Mouse (Mus musculus) liver, adult 2 months (tissue): Measurements from ENCODE around the gene Actl6a.

Experiments
- CTCF ChIP-seq: fragments of 200-500 bp; IDR thresholded peaks from 2 replicates; pipeline ENCODE4 v1.5.1; 2011; ENCODE audit warnings: low read depth, low read length, control low read depth
- POLR2A ChIP-seq: fragments of 200-500 bp; IDR thresholded peaks from 2 replicates; pipeline ENCODE4 v1.6.1; 2011; ENCODE audit warnings: low read length, control low read depth; ENCODE audit not compliant: insufficient read depth; ENCODE audit errors: extremely low read depth

DNA sequence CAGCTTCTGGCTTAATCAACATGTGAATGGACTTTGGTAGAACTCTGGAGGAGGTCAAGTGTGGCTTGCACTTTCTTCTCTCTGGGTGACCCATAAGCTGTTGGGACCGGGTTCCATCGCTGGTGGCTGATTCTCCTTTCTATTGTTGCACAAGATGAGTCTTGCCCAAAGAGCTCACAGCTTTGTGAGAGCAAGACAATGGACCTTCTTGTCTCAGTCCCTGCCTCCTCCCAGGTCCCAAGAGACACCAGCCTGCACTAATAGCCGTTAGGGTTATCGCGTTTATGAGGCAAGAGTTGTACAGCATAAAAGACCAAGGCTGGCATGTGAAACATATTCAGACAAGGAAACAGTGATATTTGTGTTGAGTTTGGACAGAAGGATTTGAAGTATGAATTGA is 11.9 kb upstream of the Actl6a start:
- no peak for TF ChIP-seq POLR2A
- TF ChIP-seq CTCF, result no peak
